Mouse (Mus musculus): Measurements from ENCODE around the gene Tbp. TPM values are rescaled to one million over a fixed set of nuclear protein-coding genes. Genes with fewer than 3 reads are reported as not detected.

The Tbp gene
- polyA plus RNA-seq (2015; fragmentation: Nextera tagmentation; extraction: Ambion mirVana) = 36.3 and 42.2 TPM in 2 replicates

DNA sequence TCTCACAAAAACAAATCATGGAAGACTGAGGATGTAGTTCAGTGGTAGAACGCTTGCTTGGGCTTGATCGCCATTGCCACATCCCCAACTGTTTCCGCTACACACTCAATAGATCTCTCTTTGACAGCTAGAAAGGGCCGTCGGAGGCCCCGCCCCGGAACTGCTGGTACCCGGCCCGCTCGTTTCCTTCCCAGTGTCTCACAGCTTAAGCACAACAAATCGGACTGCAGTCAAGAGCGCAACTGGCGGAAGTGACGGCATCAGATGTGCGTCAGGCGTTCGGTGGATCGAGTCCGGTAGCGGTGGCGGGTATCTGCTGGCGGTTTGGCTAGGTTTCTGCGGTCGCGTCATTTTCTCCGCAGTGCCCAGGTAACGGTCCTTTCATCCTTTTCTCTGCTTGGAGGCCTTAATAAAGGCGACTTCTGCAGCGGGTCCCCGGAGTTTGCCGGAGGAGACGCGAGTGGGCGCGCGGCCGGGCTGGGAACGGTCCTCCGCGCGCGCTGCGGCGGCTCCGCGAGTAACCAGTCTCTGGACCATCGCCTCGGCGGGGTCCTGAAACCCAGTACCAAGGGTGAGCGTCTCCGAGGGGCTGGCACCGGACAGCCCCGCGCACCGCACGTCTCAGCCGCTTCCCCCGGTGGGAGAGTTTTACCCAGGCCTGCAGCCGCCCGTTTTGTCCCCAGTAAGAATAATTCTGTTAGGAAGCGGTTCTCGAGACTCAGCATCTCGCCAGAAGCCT, at the start of gene Tbp, which contains the start of gene Psmb1:
Gene Tbp (plus strand): TSS at position 233 of the 739 bp plus-strand sequence.
Gene Psmb1 (minus strand): TSS at position 96 of the 739 bp plus-strand sequence.
- H3K9me3 ChIP-seq = no peaks in the 10 kb centered on the region
- WGBS = under 1% methylated on average over 63 of the region's 63 CpGs
- peak within 1 kb of the TSS; percentile 97 for H3K4me3 ChIP-seq (replicated peaks)
- peak within 1 kb of the TSS; percentile 72 for H3K27ac ChIP-seq
- H3K9ac ChIP-seq = peak within 1 kb of the TSS; percentile 92
- peak within 1 kb of the TSS; percentile 69 for H3K4me2 ChIP-seq (replicated peaks)
- no peaks in the 10 kb centered on the region for H3K27me3 ChIP-seq (replicated peaks)
- peaks cover 11% of the 10 kb centered on the region for H3K4me1 ChIP-seq (replicated peaks)
- ATAC-seq = peak; percentile 93
- peaks cover 10% of the 10 kb centered on the region for H3K36me3 ChIP-seq

DNA sequence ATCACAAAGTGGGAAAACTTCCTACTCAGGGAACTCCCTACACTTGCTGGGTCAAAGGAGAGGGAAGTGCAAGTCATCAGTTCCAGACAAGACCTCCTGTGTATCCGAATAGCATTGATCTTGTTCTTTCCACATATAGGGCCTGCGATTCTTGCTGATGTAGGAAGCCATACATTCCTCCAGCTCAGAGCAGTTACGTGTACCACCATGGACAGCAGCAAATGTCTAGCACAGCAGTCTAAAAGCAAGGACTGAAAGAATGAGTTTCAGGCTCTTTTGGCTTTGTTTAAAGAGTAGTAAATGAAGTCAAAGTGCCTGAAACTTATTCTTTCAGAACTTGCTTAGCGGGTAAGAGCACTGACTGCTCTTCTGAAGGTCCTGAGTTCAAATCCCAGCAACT, 44.5 kb upstream of the Tbp start:
- Histone ChIP-seq H3K9me3 (no peaks in the 10 kb centered on the region), H3K36me3 (no peaks in the 10 kb centered on the region), H3K4me1 (replicated peaks) (no peaks in the 10 kb centered on the region), H3K4me3 (replicated peaks) (no peak overlapping the region), H3K27ac (no peak overlapping the region), H3K4me2 (replicated peaks) (no peak overlapping the region), H3K9ac (no peak overlapping the region), H3K27me3 (replicated peaks) (no peaks in the 10 kb centered on the region)
- 66% methylated on average over 4 of the region's 4 CpGs for WGBS
- ATAC-seq = no peak

DNA sequence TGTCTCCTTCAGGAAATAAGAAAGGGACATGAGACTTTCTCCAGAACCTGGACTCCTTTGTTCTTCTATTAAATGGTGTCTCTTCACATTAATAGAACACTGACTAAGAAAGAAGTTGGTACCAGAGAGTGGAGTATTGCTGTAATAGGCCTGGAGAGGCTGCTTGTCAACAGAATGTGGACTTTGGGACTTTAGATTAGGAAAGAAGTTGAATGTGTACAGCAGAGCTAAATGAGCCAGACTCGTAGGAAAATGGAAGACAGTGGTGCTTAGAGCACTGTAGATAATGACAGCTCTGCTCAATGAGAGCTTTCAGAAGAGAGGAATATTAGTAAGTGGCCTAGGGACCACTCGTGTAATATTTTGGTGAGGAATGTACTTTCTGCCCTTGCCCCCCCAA, 43.1 kb upstream of the Tbp start:
- Histone ChIP-seq H3K9ac (no peak overlapping the region), H3K36me3 (no peaks in the 10 kb centered on the region), H3K27ac (no peak overlapping the region), H3K4me2 (replicated peaks) (no peak overlapping the region), H3K27me3 (replicated peaks) (no peaks in the 10 kb centered on the region), H3K4me1 (replicated peaks) (no peaks in the 10 kb centered on the region), H3K9me3 (no peaks in the 10 kb centered on the region), H3K4me3 (replicated peaks) (no peak overlapping the region)
- peak; percentile 67 for ATAC-seq
- WGBS = 71% methylated on average over 2 of the region's 2 CpGs

- Histone ChIP-seq H3K4me2 (replicated peaks) (no peak overlapping the region), H3K36me3 (no peaks in the 10 kb centered on the region), H3K27me3 (replicated peaks) (no peaks in the 10 kb centered on the region), H3K9me3 (no peaks in the 10 kb centered on the region), H3K4me3 (replicated peaks) (no peak overlapping the region), H3K4me1 (replicated peaks) (no peaks in the 10 kb centered on the region), H3K27ac (no peak overlapping the region), H3K9ac (no peak overlapping the region)
- WGBS = 87% methylated on average over 4 of the region's 4 CpGs
- no peak for ATAC-seq
Measured at GRCm38 (mm10) chr17:15459761-15460160, 39.9 kb upstream of the Tbp start.

GRCm38 (mm10) chr17:15461921-15462495, 37.7 kb upstream of the Tbp start:
- no peak overlapping the region for H3K4me2 ChIP-seq (replicated peaks)
- ATAC-seq = peak; percentile 28; the same call in 1 of the 2 replicates
- no peaks in the 10 kb centered on the region for H3K4me1 ChIP-seq (replicated peaks)
- no peaks in the 10 kb centered on the region for H3K27me3 ChIP-seq (replicated peaks)
- no peak overlapping the region for H3K9ac ChIP-seq
- H3K9me3 ChIP-seq = no peaks in the 10 kb centered on the region
- no peak overlapping the region for H3K27ac ChIP-seq
- H3K36me3 ChIP-seq = no peaks in the 10 kb centered on the region
- WGBS = 89% methylated on average over 6 of the region's 6 CpGs
- H3K4me3 ChIP-seq (replicated peaks) = no peak overlapping the region

DNA sequence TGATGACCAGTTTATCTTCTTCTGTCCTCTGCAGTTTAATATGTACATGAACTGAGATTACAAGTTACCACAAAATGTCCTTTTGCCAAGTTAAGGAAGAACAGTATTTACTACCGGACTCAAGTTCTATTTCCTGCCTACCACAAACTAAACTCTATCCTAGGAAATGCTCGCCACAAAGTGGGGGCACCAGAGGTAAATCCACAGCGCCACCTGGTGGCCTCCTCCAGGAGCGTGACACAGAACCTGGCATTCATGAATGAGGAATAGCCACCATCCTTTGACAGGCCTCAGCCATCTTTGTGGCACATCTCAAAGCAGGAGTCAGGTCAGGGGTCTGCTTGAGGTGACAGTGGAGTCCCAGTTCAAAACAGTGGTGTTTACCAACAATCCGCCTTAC, 32.0 kb upstream of the Tbp start:
- Histone ChIP-seq H3K27me3 (replicated peaks) (no peaks in the 10 kb centered on the region), H3K4me3 (replicated peaks) (no peak overlapping the region), H3K9me3 (no peaks in the 10 kb centered on the region), H3K36me3 (peaks cover 10% of the 10 kb centered on the region; the same call in 1 of the 2 replicates), H3K4me2 (replicated peaks) (no peak overlapping the region), H3K4me1 (replicated peaks) (no peaks in the 10 kb centered on the region), H3K27ac (no peak overlapping the region), H3K9ac (no peak overlapping the region)
- WGBS = 25% methylated on average over 5 of the region's 5 CpGs
- peak; percentile 62; the same call in 1 of the 2 replicates for ATAC-seq

GRCm38 (mm10) chr17:15472671-15473070, 27.0 kb upstream of the Tbp start:
- Histone ChIP-seq H3K36me3 (peaks cover 40% of the 10 kb centered on the region), H3K9ac (no peak overlapping the region), H3K27me3 (replicated peaks) (no peaks in the 10 kb centered on the region), H3K9me3 (no peaks in the 10 kb centered on the region), H3K4me1 (replicated peaks) (no peaks in the 10 kb centered on the region), H3K27ac (no peak overlapping the region), H3K4me2 (replicated peaks) (no peak overlapping the region), H3K4me3 (replicated peaks) (no peak overlapping the region)
- ATAC-seq = no peak
- WGBS = 89% methylated on average over 4 of the region's 4 CpGs

GRCm38 (mm10) chr17:15490542-15490941, 9.1 kb upstream of the Tbp start:
- Histone ChIP-seq H3K9ac (no peak overlapping the region), H3K9me3 (no peaks in the 10 kb centered on the region), H3K27ac (no peak overlapping the region), H3K4me2 (replicated peaks) (no peak overlapping the region), H3K4me1 (replicated peaks) (no peaks in the 10 kb centered on the region), H3K4me3 (replicated peaks) (no peak overlapping the region), H3K27me3 (replicated peaks) (no peaks in the 10 kb centered on the region), H3K36me3 (peaks cover 28% of the 10 kb centered on the region)
- no peak for ATAC-seq
- WGBS = 91% methylated on average over 7 of the region's 7 CpGs

DNA sequence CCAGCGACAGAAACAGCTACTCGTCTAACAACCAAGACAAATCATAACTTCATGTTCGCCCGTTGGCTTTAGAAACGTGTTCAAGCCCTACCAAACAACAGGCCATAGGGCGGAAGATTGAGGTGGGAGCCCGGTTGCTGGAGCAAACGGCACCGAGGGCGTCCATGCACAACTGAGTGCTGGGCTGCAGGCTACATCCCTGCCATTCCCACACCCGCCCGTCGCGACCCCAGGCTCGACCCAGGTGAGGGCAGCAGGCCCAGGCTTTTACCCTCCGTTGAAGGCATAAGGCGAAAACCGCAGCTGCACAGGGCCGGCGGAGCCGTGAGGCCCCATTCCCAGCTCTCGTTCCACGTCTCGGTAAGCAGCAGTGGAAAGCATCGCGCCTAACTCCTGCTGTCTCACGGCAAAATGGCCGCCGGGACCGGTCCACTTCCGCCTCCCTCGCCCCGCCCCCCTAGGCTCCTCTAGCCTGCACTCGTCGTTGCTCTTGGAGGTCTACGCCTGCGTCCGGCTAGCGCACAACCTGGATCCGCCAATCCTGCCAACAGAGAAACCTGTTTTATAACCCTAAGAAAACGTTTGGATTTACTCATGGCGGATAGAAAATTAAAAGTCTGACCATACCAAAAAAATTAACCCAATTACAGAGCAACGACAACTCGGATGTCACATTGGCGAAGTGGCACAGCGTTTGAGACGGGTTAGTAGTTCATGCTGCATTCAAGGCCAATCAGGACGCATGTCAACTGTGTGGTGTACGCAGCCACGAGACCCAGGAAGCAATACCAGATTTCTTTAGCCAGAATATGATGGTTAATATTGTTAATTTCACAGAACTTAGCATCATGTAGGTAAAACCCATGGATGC, 1.6 kb upstream of the Tbp start:
- Histone ChIP-seq H3K36me3 (0 out of 2 replicates have a peak, but pooled peaks cover 2% of the 10 kb centered on the region), H3K27ac (peak overlapping the region; percentile 97), H3K4me1 (replicated peaks) (peaks cover 11% of the 10 kb centered on the region), H3K9me3 (no peaks in the 10 kb centered on the region), H3K4me3 (replicated peaks) (peak overlapping the region; percentile 97), H3K27me3 (replicated peaks) (no peaks in the 10 kb centered on the region), H3K9ac (peak overlapping the region; percentile 92), H3K4me2 (replicated peaks) (peak overlapping the region; percentile 69)
- peak; percentile 96 for ATAC-seq
- under 1% methylated on average over 50 of the region's 50 CpGs for WGBS

- Histone ChIP-seq H3K4me3 (replicated peaks) (peak overlapping the region; percentile 97), H3K9ac (peak overlapping the region; percentile 92; the same call in 1 of the 2 replicates), H3K27ac (0 out of 2 replicates have a peak overlapping the region, but pooled peaks have one; percentile 2), H3K27me3 (replicated peaks) (no peaks in the 10 kb centered on the region), H3K4me2 (replicated peaks) (peak overlapping the region; percentile 69), H3K36me3 (0 out of 2 replicates have a peak, but pooled peaks cover 2% of the 10 kb centered on the region), H3K9me3 (no peaks in the 10 kb centered on the region), H3K4me1 (replicated peaks) (peaks cover 11% of the 10 kb centered on the region)
- ATAC-seq = no peak
- WGBS = 43% methylated on average over 7 of the region's 7 CpGs
Measured at GRCm38 (mm10) chr17:15498753-15499113, 955 bp upstream of the Tbp start.

- Histone ChIP-seq H3K27ac (no peak overlapping the region), H3K9ac (no peak overlapping the region), H3K4me1 (replicated peaks) (no peaks in the 10 kb centered on the region), H3K36me3 (peaks cover 63% of the 10 kb centered on the region), H3K9me3 (no peaks in the 10 kb centered on the region), H3K4me3 (replicated peaks) (no peak overlapping the region), H3K4me2 (replicated peaks) (no peak overlapping the region), H3K27me3 (replicated peaks) (no peaks in the 10 kb centered on the region)
- no peak for ATAC-seq
- WGBS = 93% methylated on average over 2 of the region's 2 CpGs
Measured at GRCm38 (mm10) chr17:15510694-15511093, 11.0 kb downstream of the Tbp start.

GRCm38 (mm10) chr17:15517776-15518175, 18.1 kb downstream of the Tbp start:
- H3K27ac ChIP-seq = no peak overlapping the region
- 76% methylated on average over 5 of the region's 5 CpGs for WGBS
- no peaks in the 10 kb centered on the region for H3K4me1 ChIP-seq (replicated peaks)
- H3K27me3 ChIP-seq (replicated peaks) = no peaks in the 10 kb centered on the region
- H3K36me3 ChIP-seq = peaks cover 49% of the 10 kb centered on the region
- no peak for ATAC-seq
- H3K9me3 ChIP-seq = no peaks in the 10 kb centered on the region
- H3K9ac ChIP-seq = no peak overlapping the region
- no peak overlapping the region for H3K4me2 ChIP-seq (replicated peaks)
- H3K4me3 ChIP-seq (replicated peaks) = no peak overlapping the region
